Mouse (Mus musculus) yolk sac, embryonic 10.5 days (tissue): Measurements from ENCODE around the gene Nap1l4.

Source experiments
- DNase-seq: peaks from one replicate; pipeline ENCODE4 v3.0.0-alpha.2; 2017; ENCODE audit warnings: low spot score

Gene Nap1l4

GRCm38 (mm10) chr7:143514416-143514768 is 34.5 kb downstream of the Nap1l4 start:
- DNase-seq, result no peak

- DNase-seq, result no peak
These were observed 35.0 kb downstream of the Nap1l4 start for GRCm38 (mm10) chr7:143513763-143514415.

- no peak for DNase-seq
These were observed 37.6 kb downstream of the Nap1l4 start for GRCm38 (mm10) chr7:143511335-143511712.

- no peak for DNase-seq
These were observed 38.1 kb downstream of the Nap1l4 start for GRCm38 (mm10) chr7:143510593-143511334.

- peak; percentile 42 for DNase-seq
These were observed 39.3 kb downstream of the Nap1l4 start for GRCm38 (mm10) chr7:143509566-143509965.

GRCm38 (mm10) chr7:143506675-143507074 is 42.2 kb downstream of the Nap1l4 start:
- DNase-seq, result no peak

- DNase-seq, result no peak
These were observed 42.6 kb downstream of the Nap1l4 start for GRCm38 (mm10) chr7:143506271-143506670.

GRCm38 (mm10) chr7:143505823-143506222 is 43.1 kb downstream of the Nap1l4 start:
- peak; percentile 62 for DNase-seq

- no peak for DNase-seq
These were observed 43.5 kb downstream of the Nap1l4 start for GRCm38 (mm10) chr7:143505411-143505810.

GRCm38 (mm10) chr7:143503926-143504325 is 45.0 kb downstream of the Nap1l4 start:
- peak; percentile 65 for DNase-seq

GRCm38 (mm10) chr7:143502418-143503200 is 46.3 kb downstream of the Nap1l4 start, which contains the start of gene Phlda2:
Gene Phlda2 (minus strand): TSS chr7:143503150.
- DNase-seq, result peak; percentile 83

GRCm38 (mm10) chr7:143501643-143502417 is 47.1 kb downstream of the Nap1l4 start:
- DNase-seq, result peak; percentile 40

GRCm38 (mm10) chr7:143500912-143501311 is 48.0 kb downstream of the Nap1l4 start:
- peak; percentile 58 for DNase-seq

- no peak for DNase-seq
These were observed 50.3 kb downstream of the Nap1l4 start for GRCm38 (mm10) chr7:143498584-143498983.

GRCm38 (mm10) chr7:143495104-143495961 is 53.6 kb downstream of the Nap1l4 start:
- DNase-seq, result peak; percentile 47

- DNase-seq, result no peak
These were observed 55.2 kb downstream of the Nap1l4 start for GRCm38 (mm10) chr7:143493616-143494126.

GRCm38 (mm10) chr7:143489735-143490134 is 59.2 kb downstream of the Nap1l4 start:
- no peak for DNase-seq

GRCm38 (mm10) chr7:143482541-143482940 is 66.4 kb downstream of the Nap1l4 start:
- no peak for DNase-seq

GRCm38 (mm10) chr7:143481806-143482387 is 67.0 kb downstream of the Nap1l4 start:
- DNase-seq, result no peak

- no peak for DNase-seq
These were observed 68.4 kb downstream of the Nap1l4 start for GRCm38 (mm10) chr7:143480498-143480897.
